Mouse (Mus musculus) telencephalon, adult 2 months (tissue): Measurements from ENCODE around the gene Manbal.
"Not testable (repeated sequence)": the region's sequence is repeated elsewhere in the genome, so short reads cannot be mapped to it uniquely, and the experiment has no call there.

Experiments
- DNase-seq: peaks from one replicate; pipeline ENCODE4 v3.0.0-alpha.2; 2011; ENCODE audit warnings: low read depth, low spot score

Gene Manbal

DNA sequence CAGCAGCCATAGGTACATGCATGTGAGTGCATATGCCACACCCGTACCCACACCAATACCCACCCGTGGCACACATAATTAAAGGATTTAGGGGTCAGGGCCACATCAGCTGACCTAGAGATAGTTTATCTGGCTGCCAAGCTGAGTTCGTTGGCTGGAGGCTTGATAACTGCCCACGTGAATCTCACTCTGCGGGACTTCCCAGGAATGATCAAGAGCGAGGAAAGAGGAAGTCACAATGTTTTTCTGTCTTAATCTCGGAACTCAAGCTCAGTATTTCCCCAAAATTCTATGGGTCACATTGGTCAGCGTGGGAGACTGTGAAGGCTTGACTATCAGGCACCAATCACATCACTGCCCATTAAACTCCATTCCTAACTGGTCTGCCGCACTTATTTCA is 632 bp upstream of the Manbal start:
- no peak for DNase-seq

DNA sequence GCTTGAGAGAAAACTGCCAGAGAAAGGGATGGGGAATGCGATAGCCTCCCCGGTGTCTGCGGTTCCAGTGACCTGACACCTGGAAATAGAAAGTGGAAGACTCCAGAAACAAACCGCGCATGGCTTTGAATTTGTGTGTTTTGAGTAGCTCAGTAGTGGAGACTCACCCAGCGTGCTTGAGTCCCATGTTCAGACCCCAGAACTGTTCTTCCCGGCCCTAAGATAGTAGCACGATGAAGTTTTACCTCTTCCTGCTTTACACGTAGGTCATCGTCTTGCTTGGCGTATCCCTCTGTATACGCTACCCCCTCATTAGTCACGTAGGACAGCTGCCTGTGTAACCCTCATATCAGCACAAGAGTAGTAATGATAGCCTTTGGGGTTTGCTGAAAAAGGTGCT is 597 bp downstream of the Manbal start:
- DNase-seq = no peak

GRCm38 (mm10) chr2:157371696-157372095 is 4.3 kb downstream of the Manbal start:
- DNase-seq = no peak

DNA sequence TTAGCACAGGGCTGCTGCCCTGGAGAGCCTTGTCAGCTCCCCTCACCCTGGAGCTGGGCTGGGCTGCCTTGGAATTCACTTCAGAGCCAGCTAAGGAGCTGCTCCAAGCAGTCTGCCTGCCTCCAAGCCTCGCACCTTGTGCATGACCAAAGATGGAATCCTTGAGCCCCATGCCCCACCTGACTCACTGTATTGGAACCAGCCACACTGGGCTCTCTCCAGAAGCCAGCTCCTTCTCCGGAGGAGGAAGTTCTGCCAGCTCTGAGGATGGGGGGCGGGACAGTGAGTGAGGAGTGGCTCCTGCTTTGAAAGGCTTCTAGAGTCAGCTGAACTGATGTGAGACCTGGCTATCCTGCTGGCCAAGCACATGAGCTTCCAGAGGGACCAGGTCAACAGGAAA is 6.3 kb downstream of the Manbal start:
- no peak for DNase-seq

GRCm38 (mm10) chr2:157375051-157375450 is 7.7 kb downstream of the Manbal start:
- DNase-seq = no peak

GRCm38 (mm10) chr2:157375794-157376757 is 8.7 kb downstream of the Manbal start:
- DNase-seq = no peak

DNA sequence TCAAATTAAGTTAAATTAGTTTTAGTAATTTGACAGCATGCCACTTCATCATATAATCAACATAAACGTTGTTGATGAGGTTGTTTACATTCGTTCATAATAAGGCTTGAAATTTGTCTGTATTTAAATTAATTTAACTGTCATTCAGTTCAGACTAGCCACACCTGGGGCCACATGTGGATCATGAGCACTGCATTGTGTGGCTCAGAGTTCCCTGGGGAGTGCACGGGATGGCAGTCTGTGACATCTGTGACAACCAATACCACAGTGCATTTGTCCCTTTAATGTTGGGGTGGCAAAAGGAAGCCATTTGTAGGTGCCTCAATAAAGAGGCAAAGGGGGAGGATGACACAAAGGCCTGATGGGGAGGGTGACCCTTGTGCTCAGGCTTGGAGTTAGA is 9.6 kb downstream of the Manbal start:
- no peak for DNase-seq

DNA sequence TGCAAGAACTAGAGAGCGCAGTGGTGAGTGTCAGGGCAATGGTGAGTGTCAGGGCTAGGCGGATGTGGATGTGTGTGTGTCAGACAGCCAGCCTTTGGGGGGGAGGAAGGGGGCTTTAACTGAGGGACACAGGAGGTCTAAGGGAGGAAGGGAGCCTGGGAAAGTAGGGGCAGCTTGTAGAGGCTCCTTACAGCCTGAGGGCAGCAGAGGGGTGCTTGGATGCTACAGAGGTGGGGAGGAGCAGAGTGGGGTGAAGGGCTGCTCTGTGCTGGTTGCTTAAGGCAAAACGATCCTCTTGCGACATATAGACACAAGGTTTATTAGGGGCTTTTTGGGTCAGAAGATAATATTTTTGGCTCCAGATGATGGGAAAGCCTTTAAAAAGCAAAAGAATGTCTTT is 17.4 kb downstream of the Manbal start:
- no peak for DNase-seq

DNA sequence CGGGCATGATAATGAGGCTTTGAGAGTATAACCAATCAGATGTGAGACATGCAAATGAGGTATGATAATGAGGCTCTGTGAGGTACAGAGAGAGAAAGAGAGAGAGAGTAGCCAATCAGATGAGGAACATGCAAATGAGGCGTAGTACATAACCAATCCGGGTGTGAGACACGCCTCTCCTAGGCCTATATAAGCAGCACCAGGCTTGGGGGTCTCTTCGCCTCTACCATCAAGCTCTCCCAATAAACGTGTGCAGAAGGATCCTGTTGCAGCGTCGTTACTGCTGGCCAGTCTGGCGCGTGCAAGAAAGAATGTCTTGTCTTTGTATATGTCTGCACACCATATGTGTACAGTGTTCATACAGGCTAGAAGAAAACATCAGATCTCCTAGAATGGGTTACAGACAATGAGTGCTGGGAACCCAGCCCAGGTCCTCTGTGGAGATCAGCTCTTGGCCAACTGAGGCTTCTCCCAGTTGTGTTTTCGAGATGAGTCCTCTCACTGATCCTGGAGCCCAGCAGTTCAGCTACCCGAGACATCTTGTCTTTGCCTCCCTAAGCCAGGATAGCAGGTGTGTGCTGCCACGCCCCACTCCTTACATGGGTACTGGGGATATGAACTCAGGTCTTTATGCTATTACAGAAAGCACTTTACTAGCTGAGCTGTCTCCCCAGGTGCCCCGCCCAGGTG is 21.7 kb downstream of the Manbal start:
- not testable (repeated sequence) for DNase-seq

GRCm38 (mm10) chr2:157389591-157389921 is 22.2 kb downstream of the Manbal start:
- no peak for DNase-seq

GRCm38 (mm10) chr2:157392331-157392730 is 24.9 kb downstream of the Manbal start:
- no peak for DNase-seq

DNA sequence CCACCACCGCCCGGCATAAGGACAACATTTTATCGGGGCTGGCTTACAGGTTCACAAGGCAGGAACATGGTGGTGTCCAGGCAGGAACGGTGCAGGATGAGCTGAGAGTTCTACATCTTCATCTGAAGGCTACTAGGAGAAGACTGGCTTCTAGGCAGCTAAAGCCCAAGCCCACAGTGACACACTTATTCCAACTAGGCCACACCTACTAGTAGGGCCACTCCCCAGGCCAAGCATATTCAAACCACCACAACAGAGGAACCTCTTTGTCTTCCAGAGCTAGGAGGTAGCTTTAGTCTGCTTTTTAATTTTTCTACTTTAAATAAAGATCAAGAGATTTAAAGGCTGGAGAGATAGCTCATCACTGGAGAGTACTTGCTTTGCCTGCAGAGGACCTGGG is 26.2 kb downstream of the Manbal start:
- no peak for DNase-seq

- no peak for DNase-seq
These were observed 27.5 kb downstream of the Manbal start for GRCm38 (mm10) chr2:157394868-157395267.

- no peak for DNase-seq
These were observed 28.0 kb downstream of the Manbal start for GRCm38 (mm10) chr2:157395371-157395770.

GRCm38 (mm10) chr2:157395960-157396359 is 28.6 kb downstream of the Manbal start:
- no peak for DNase-seq

GRCm38 (mm10) chr2:157397376-157397775 is 30.0 kb downstream of the Manbal start:
- DNase-seq = no peak

GRCm38 (mm10) chr2:157398539-157398938 is 31.1 kb downstream of the Manbal start:
- DNase-seq = no peak

GRCm38 (mm10) chr2:157399797-157400196 is 32.4 kb downstream of the Manbal start:
- DNase-seq = no peak

- no peak for DNase-seq
These were observed 33.1 kb downstream of the Manbal start for GRCm38 (mm10) chr2:157400491-157400890.

DNA sequence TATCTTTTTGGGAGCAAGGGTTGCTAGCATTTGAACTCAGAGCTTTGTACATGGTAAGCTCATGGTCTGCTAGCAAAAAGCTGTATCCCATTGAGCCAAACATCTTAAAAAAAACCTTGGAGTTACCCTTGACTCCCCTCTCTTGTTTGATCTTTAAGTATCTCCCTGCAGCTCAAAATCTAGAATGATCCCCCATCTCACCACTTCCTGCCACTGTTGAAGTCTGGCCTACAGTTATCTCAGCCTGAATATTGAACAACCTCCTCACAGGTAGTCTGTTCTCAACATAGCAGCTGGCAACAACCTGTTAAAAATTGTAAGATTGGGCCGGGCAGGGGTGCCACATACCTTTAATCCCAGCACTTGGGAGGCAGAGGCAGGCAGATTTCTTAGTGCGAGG is 33.9 kb downstream of the Manbal start:
- no peak for DNase-seq

GRCm38 (mm10) chr2:157407596-157407995 is 40.2 kb downstream of the Manbal start:
- no peak for DNase-seq

- peak; percentile 80 for DNase-seq
These were observed 42.6 kb downstream of the Manbal start for GRCm38 (mm10) chr2:157409793-157410533.
